Mouse (Mus musculus) embryonic fibroblast, embryonic 13.5 days (primary cell): Measurements from ENCODE around the gene Cacng1. TPM values are rescaled to one million over a fixed set of nuclear protein-coding genes. Genes with fewer than 3 reads are reported as not detected.

ENCODE experiments used
- H3K27ac ChIP-seq: 2 replicates; pipeline ENCODE4 v1.5.1; 2012; ENCODE audit warnings: low read length, control low read depth, inconsistent platforms; ENCODE audit not compliant: insufficient read depth
- H3K4me1 ChIP-seq: 2 replicates; pipeline ENCODE4 v1.6.1; 2011; ENCODE audit warnings: low read length; ENCODE audit not compliant: control insufficient read depth, insufficient read depth
- H3K4me3 ChIP-seq: 2 replicates; pipeline ENCODE4 v1.5.1; 2011; ENCODE audit warnings: mild to moderate bottlenecking, control low read depth, low read length; ENCODE audit not compliant: insufficient read depth
- CTCF ChIP-seq: IDR thresholded peaks from 2 replicates; pipeline ENCODE4 v1.5.1; 2011; ENCODE audit warnings: mild to moderate bottlenecking, control low read depth, low read length, moderate library complexity, borderline replicate concordance; ENCODE audit not compliant: insufficient read depth
- POLR2A ChIP-seq: IDR thresholded peaks from 2 replicates; pipeline ENCODE4 v1.6.1; 2011; ENCODE audit warnings: low read depth, mild to moderate bottlenecking, control low read depth, low read length, moderate library complexity
- polyA plus RNA-seq: library from polyadenylated mRNA; stranded (reverse); fragments of >200 nt; gene quantifications from 2 replicates; pipeline ENCODE4 v1.2.4, GENCODE M21; 2011; ENCODE audit warnings: low read depth; ENCODE audit not compliant: missing spikeins, insufficient read length

The Cacng1 gene
- polyA plus RNA-seq, 1 experiment: not detected

GRCm38 (mm10) chr11:107738418-107739099, 22.2 kb upstream of the Cacng1 start:
- no peak for TF ChIP-seq CTCF
- TF ChIP-seq POLR2A: no peak
- Histone ChIP-seq H3K27ac (no peak overlapping the region), H3K4me1 (no peaks in the 10 kb centered on the region), H3K4me3 (no peak overlapping the region)

DNA sequence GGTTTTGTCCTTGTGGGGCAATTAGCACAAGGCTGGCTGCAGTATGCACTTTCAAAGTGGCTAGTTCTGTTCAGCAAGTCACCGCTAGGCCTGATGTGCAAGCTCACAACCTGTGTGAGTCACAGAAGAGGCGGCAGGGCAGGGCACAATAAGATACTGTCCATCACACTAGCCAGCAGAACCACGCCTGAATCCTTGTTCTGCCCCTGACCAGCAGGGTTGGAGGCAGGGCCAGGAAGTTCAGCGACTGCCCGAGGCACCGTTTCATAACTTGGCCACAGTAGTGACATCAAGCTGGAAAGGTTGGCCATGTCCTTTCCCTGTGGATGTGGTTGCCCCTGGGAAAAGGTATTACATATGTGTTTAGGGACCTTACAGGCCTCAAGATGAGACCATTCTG, 21.6 kb upstream of the Cacng1 start:
- no peaks in the 10 kb centered on the region for H3K4me1 ChIP-seq
- H3K4me3 ChIP-seq: no peak overlapping the region
- no peak overlapping the region for H3K27ac ChIP-seq
- no peak for TF ChIP-seq CTCF

GRCm38 (mm10) chr11:107734133-107734532, 17.8 kb upstream of the Cacng1 start:
- TF ChIP-seq POLR2A (no peak), CTCF (no peak)
- Histone ChIP-seq H3K4me1 (0 out of 2 replicates have a peak, but pooled peaks cover 2% of the 10 kb centered on the region), H3K27ac (no peak overlapping the region), H3K4me3 (no peak overlapping the region)

- 0 out of 2 replicates have a peak, but pooled peaks cover 2% of the 10 kb centered on the region for H3K4me1 ChIP-seq
- H3K4me3 ChIP-seq: no peak overlapping the region
- TF ChIP-seq CTCF (no peak), POLR2A (no peak)
- no peak overlapping the region for H3K27ac ChIP-seq
Measured at GRCm38 (mm10) chr11:107731498-107731897, 15.2 kb upstream of the Cacng1 start.

DNA sequence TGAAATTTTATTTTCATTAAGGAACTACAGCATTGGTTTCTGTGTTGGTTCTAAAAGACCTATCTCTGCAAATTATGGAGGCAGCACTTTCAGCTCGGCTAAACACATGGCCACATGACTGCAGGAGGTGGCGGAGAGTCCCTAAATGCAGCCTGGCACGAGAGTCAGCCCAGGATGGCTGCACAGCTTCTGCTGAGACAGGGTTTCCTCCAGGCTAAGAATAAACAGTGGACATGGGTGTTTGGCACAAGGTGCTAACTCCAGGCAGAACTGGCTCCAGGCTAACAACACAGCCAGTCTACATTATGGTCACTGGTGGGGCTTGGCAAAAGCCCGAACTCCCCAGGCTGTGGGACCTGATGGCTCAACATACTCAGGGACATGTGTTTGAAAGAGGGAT, 14.6 kb upstream of the Cacng1 start:
- no peak overlapping the region for H3K4me3 ChIP-seq
- TF ChIP-seq CTCF (no peak), POLR2A (no peak)
- H3K4me1 ChIP-seq: 0 out of 2 replicates have a peak, but pooled peaks cover 2% of the 10 kb centered on the region
- H3K27ac ChIP-seq: no peak overlapping the region

DNA sequence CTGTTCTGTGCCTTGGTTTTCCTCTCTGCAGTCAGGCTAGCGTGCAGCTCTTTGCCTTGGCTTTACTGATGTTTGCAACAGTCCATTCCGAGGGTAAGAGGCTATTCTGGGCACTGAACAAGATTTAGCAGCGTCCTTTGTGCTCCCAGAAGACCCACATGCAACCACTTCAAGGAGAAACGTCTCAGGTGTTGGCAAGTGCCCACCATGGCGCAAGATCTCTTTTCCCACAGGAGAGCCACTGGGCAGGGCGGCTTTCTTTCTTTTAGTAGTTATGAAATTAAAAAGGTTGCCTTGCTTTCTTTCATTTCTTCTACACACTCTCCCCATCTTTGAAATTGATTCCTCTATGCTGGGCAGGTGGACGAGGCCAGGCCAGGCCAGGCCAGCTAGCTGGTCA, 12.8 kb upstream of the Cacng1 start:
- H3K4me1 ChIP-seq: 0 out of 2 replicates have a peak, but pooled peaks cover 2% of the 10 kb centered on the region
- no peak overlapping the region for H3K27ac ChIP-seq
- TF ChIP-seq POLR2A (no peak), CTCF (no peak)
- no peak overlapping the region for H3K4me3 ChIP-seq

DNA sequence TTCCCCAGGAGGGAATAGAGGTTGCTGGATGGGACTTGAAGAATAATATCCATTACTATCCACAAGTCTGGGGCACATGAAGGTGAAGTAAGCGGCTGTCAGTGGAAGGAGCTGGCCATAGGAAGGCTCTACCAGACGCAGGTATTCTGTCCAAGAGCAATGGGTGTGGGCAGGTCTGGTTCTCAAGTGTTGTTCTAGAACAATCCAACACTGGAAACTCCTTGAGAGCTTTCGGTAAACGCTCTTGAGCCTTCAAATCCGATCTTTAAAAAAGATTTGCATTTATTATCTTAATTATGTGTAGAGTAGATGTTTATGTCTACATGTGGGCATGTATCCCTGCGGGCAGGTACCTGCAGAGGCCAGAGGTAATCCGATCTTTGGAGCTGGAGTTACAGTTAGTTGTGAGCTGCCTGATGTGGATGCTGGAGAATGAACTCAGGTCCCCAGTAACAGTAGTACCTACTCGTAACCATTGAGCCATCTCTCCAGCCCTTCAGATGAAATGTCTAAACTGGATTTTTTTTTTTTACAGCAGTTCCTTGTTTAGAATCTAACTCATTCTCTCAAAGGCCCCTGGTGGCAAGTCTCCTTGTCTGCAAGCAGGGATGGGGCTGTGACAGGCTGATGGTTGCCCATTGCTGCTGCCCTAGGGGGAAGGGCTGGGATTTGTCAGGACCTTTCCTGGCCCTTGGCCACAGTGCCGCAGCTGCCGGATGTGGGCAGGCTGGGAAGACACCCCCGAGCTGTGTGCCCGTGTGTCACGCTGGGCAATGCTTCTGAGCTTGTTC, 11.9 kb upstream of the Cacng1 start:
- H3K27ac ChIP-seq: no peak overlapping the region
- TF ChIP-seq CTCF (no peak), POLR2A (no peak)
- H3K4me3 ChIP-seq: no peak overlapping the region
- H3K4me1 ChIP-seq: 0 out of 2 replicates have a peak, but pooled peaks cover 2% of the 10 kb centered on the region

DNA sequence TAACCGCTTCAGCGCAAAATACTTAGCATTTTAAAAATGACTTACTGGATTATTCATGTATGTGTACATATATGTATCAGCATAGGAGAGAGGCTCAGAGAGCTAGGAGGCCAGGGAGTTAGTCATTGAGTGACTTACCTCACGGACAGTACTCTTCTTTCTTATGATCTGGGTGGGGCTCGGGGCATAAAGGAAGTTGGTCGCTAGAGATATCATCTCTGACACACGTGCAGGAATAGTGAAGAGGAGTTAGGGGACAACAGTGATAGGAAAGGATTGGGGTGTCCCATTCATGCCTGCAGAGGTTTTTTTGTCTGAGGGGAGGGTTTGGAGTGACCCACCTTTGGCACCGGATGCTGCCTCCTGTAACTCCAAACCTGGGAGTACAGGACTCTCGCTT, 8.3 kb upstream of the Cacng1 start:
- TF ChIP-seq CTCF (no peak), POLR2A (no peak)

DNA sequence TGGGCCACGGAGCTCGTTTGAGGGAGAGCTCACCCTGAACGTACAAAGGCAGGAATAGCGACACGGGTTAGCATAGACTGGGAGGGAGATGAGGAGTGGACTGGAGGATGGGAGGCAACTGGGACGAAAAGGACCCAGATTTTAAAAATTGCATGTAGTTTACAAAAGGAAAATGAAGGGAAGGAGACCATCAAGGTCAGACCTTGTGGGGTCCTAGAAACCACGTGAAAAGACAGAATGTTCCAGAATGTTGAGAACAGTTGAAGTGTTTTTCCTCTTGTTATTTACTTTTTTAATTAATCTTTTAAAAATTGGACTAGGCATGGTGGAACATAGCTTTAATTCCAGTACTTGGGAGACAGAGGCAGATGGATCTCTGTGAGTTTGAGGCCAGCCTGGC, 4.7 kb upstream of the Cacng1 start:
- Histone ChIP-seq H3K4me3 (no peak overlapping the region), H3K27ac (no peak overlapping the region), H3K4me1 (no peaks in the 10 kb centered on the region)
- no peak for TF ChIP-seq CTCF
- TF ChIP-seq POLR2A: no peak

More for the DNA sequence above, 8.3 kb upstream of the Cacng1 start:
- H3K4me1 ChIP-seq: no peaks in the 10 kb centered on the region
- H3K27ac ChIP-seq: no peak overlapping the region
- H3K4me3 ChIP-seq: no peak overlapping the region

GRCm38 (mm10) chr11:107720264-107721021, 4.1 kb upstream of the Cacng1 start:
- TF ChIP-seq CTCF (no peak), POLR2A (no peak)
- H3K4me1 ChIP-seq: no peaks in the 10 kb centered on the region
- H3K4me3 ChIP-seq: no peak overlapping the region
- H3K27ac ChIP-seq: no peak overlapping the region
